Mouse (Mus musculus) heart, postnatal 0 days (tissue): ENCODE results near the gene Snx30. TPM values are rescaled to one million over a fixed set of nuclear protein-coding genes. Genes with fewer than 3 reads are reported as not detected.

ENCODE experiments used
- ATAC-seq: fragments of 200-750 bp; cut with Nextera tagmentation; 2 replicates; pipeline ENCODE4 v1.8.0; 2017; ENCODE audit warnings: low read depth, moderate number of reproducible peaks, moderate library complexity; ENCODE audit not compliant: insufficient read depth
- DNase-seq: peaks from one replicate; pipeline ENCODE4 v3.0.0-alpha.2; 2016; ENCODE audit warnings: low spot score
- H3K27ac ChIP-seq: fragments of 300-500 bp; sonication (generic); 2 replicates; pipeline ENCODE4 v1.5.1; 2014; ENCODE audit warnings: low read depth, mild to moderate bottlenecking
- H3K27me3 ChIP-seq: fragments of 300-500 bp; sonication (generic); 2 replicates; pipeline ENCODE4 v1.6.1; 2014; ENCODE audit warnings: low read length, mixed read lengths; ENCODE audit not compliant: control insufficient read depth, insufficient read depth
- H3K36me3 ChIP-seq: fragments of 300-500 bp; sonication (generic); replicated peaks from 2 replicates; pipeline ENCODE4 v1.6.1; 2014; ENCODE audit warnings: low read length, mixed read lengths; ENCODE audit not compliant: control insufficient read depth, insufficient read depth
- H3K4me1 ChIP-seq: fragments of 300-500 bp; sonication (generic); 2 replicates; pipeline ENCODE4 v1.6.1; 2014; ENCODE audit warnings: antibody characterized with exemption; ENCODE audit not compliant: control insufficient read depth, insufficient read depth
- H3K4me2 ChIP-seq: fragments of 300-500 bp; sonication (generic); 2 replicates; pipeline ENCODE4 v1.6.1; 2014; ENCODE audit warnings: low read depth, mild to moderate bottlenecking, low read length, moderate library complexity
- H3K4me3 ChIP-seq: fragments of 300-500 bp; sonication (generic); 2 replicates; pipeline ENCODE4 v1.5.1; 2014; ENCODE audit warnings: low read depth, low read length
- H3K9ac ChIP-seq: fragments of 300-500 bp; sonication (generic); replicated peaks from 2 replicates; pipeline ENCODE4 v1.6.1; 2014; ENCODE audit warnings: low read depth, low read length, mixed read lengths
- H3K9me3 ChIP-seq: fragments of 300-500 bp; sonication (generic); replicated peaks from 2 replicates; pipeline ENCODE4 v1.6.1; 2016; ENCODE audit warnings: low read length; ENCODE audit not compliant: control insufficient read depth
- CTCF ChIP-seq: IDR thresholded peaks from 2 replicates; pipeline ENCODE4 v1.5.1; 2016; ENCODE audit warnings: antibody characterized with exemption, control low read depth, low read depth
- EP300 ChIP-seq: IDR thresholded peaks from 2 replicates; pipeline ENCODE4 v1.6.1; 2016; ENCODE audit warnings: antibody characterized with exemption, low read depth
- WGBS: fragments of 180-500 bp; shearing (Covaris S2); extraction: QIAGEN DNeasy Blood & Tissue Kit; methylation state at CpG from one replicate; pipeline ENCODE4 v1.1.7; 2014; 5-methylcytosine and 5-hydroxymethylcytosine counted together
- polyA plus RNA-seq: library from polyadenylated mRNA; unstranded; fragments of >200 nt; fragmentation: Nextera tagmentation; extraction: Ambion mirVana; gene quantifications from 2 replicates; pipeline ENCODE4 v1.2.1, GENCODE M21; 2015
- total RNA-seq: library from RNA; depleted of rRNA; stranded (reverse); fragments of >200 nt; gene quantifications from 2 replicates; pipeline ENCODE4 v1.2.3, GENCODE M21; 2014; ENCODE audit warnings: low replicate concordance

Gene Snx30
- total and polyA plus RNA-seq, 2 experiments from 2014 or later: 2.9 to 4.5 TPM

- H3K9me3 ChIP-seq: no peaks in the 10 kb centered on the region
- no peak overlapping the region for H3K4me3 ChIP-seq
- WGBS: 52% methylated on average over 10 of the region's 10 CpGs
- ATAC-seq (no peak), DNase-seq (peak; percentile 26)
- H3K4me1 ChIP-seq: peaks cover 28% of the 10 kb centered on the region
- no peak for TF ChIP-seq EP300
- TF ChIP-seq CTCF: peak; percentile 72
- H3K27me3 ChIP-seq: no peaks in the 10 kb centered on the region
- H3K9ac ChIP-seq: no peak overlapping the region
- no peaks in the 10 kb centered on the region for H3K36me3 ChIP-seq
- no peak overlapping the region for H3K4me2 ChIP-seq
- no peak overlapping the region for H3K27ac ChIP-seq
Measured at GRCm38 (mm10) chr4:59760636-59761364, 44.8 kb upstream of the Snx30 start.

DNA sequence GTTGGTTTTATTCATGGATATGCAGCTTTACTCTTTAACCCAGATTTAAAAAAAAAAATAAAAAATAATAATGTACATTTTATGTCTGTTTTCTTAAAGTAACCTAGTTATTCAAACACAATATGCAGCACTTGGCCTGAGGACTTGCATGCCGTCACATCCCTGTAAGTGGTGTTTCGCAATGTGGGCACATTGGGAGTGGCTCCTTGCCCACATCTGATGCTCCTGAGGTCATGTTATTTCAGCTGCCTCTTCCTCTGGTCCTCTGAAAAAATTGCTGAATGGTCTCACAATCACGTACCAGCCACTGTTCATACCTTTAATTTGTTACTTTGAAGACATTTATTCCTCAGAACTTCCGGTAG, 44.3 kb upstream of the Snx30 start:
- H3K36me3 ChIP-seq: no peaks in the 10 kb centered on the region
- DNase-seq (no peak), ATAC-seq (no peak)
- no peak overlapping the region for H3K4me2 ChIP-seq
- H3K27me3 ChIP-seq: no peaks in the 10 kb centered on the region
- H3K4me3 ChIP-seq: no peak overlapping the region
- TF ChIP-seq CTCF: no peak
- TF ChIP-seq EP300: no peak
- H3K9me3 ChIP-seq: no peaks in the 10 kb centered on the region
- H3K27ac ChIP-seq: no peak overlapping the region
- 72% methylated on average over 4 of the region's 4 CpGs for WGBS
- no peak overlapping the region for H3K9ac ChIP-seq
- peaks cover 23% of the 10 kb centered on the region for H3K4me1 ChIP-seq

GRCm38 (mm10) chr4:59764950-59765349, 40.7 kb upstream of the Snx30 start:
- Histone ChIP-seq H3K9ac (no peak overlapping the region), H3K4me2 (peak overlapping the region; percentile 13; the same call in 1 of the 2 replicates), H3K4me3 (no peak overlapping the region), H3K27ac (peak overlapping the region; percentile 72), H3K9me3 (no peaks in the 10 kb centered on the region), H3K36me3 (peaks cover under 1% of the 10 kb centered on the region; the same call in 1 of the 2 replicates), H3K27me3 (no peaks in the 10 kb centered on the region), H3K4me1 (peaks cover 7% of the 10 kb centered on the region)
- ATAC-seq (0 out of 2 replicates have a peak, but pooled peaks have one; percentile 13), DNase-seq (no peak)
- 35% methylated on average over 7 of the region's 7 CpGs for WGBS
- TF ChIP-seq EP300 (no peak), CTCF (no peak)

- peaks cover 6% of the 10 kb centered on the region; the same call in 1 of the 2 replicates for H3K36me3 ChIP-seq
- H3K9ac ChIP-seq: no peak overlapping the region
- 24% methylated on average over 7 of the region's 7 CpGs for WGBS
- H3K9me3 ChIP-seq: no peaks in the 10 kb centered on the region
- TF ChIP-seq CTCF (no peak), EP300 (no peak)
- peaks cover 2% of the 10 kb centered on the region; the same call in 1 of the 2 replicates for H3K4me1 ChIP-seq
- peak; percentile 60; the same call in 1 of the 2 replicates for ATAC-seq
- DNase-seq: peak; percentile 64
- peak overlapping the region; percentile 72 for H3K27ac ChIP-seq
- H3K27me3 ChIP-seq: no peaks in the 10 kb centered on the region
- H3K4me3 ChIP-seq: no peak overlapping the region
- peak overlapping the region; percentile 13; the same call in 1 of the 2 replicates for H3K4me2 ChIP-seq
Measured at GRCm38 (mm10) chr4:59765385-59766005, 40.1 kb upstream of the Snx30 start.

- ATAC-seq (no peak), DNase-seq (no peak)
- H3K4me1 ChIP-seq: no peaks in the 10 kb centered on the region; the same call in 1 of the 2 replicates
- no peak overlapping the region for H3K27ac ChIP-seq
- no peak for TF ChIP-seq EP300
- TF ChIP-seq CTCF: no peak
- no peak overlapping the region for H3K4me2 ChIP-seq
- H3K36me3 ChIP-seq: peaks cover 24% of the 10 kb centered on the region
- no peaks in the 10 kb centered on the region for H3K27me3 ChIP-seq
- H3K4me3 ChIP-seq: no peak overlapping the region
- WGBS: 52% methylated on average over 2 of the region's 2 CpGs
- no peaks in the 10 kb centered on the region for H3K9me3 ChIP-seq
- no peak overlapping the region for H3K9ac ChIP-seq
Measured at GRCm38 (mm10) chr4:59767717-59768116, 37.9 kb upstream of the Snx30 start.
